Mouse (Mus musculus) hindbrain, embryonic 16.5 days (tissue): ENCODE measurements around the gene Clasp2. TPM values are rescaled to one million over a fixed set of nuclear protein-coding genes. Genes with fewer than 3 reads are reported as not detected.
A peak's percentile ranks its signal among the peaks of the same experiment; 100 is the strongest.

Experiments used
- ATAC-seq: fragments of 200-750 bp; cut with Nextera tagmentation; 2 replicates; pipeline ENCODE4 v1.8.0; 2017; ENCODE audit warnings: moderate TSS enrichment, moderate library complexity
- H3K27ac ChIP-seq: fragments of 300-500 bp; sonication (generic); 2 replicates; pipeline ENCODE4 v1.5.1; 2014; ENCODE audit warnings: low read depth, mild to moderate bottlenecking, control low read depth, low read length, moderate library complexity
- H3K27me3 ChIP-seq: fragments of 300-500 bp; sonication (generic); replicated peaks from 2 replicates; pipeline ENCODE4 v1.6.1; 2014; ENCODE audit warnings: low read length; ENCODE audit not compliant: control insufficient read depth, insufficient read depth
- H3K36me3 ChIP-seq: fragments of 300-500 bp; sonication (generic); 2 replicates; pipeline ENCODE4 v1.6.1; 2014; ENCODE audit warnings: mild to moderate bottlenecking, low read length, moderate library complexity, mixed read lengths; ENCODE audit not compliant: control insufficient read depth, insufficient read depth
- H3K4me1 ChIP-seq: fragments of 300-500 bp; sonication (generic); 2 replicates; pipeline ENCODE4 v1.6.1; 2014; ENCODE audit warnings: low read depth, low read length; ENCODE audit not compliant: control insufficient read depth, insufficient read depth
- H3K4me2 ChIP-seq: fragments of 300-500 bp; sonication (generic); 2 replicates; pipeline ENCODE4 v1.6.1; 2014; ENCODE audit warnings: mild to moderate bottlenecking, low read length, control low read depth, moderate library complexity
- H3K4me3 ChIP-seq: fragments of 300-500 bp; sonication (generic); 2 replicates; pipeline ENCODE4 v1.5.1; 2014; ENCODE audit warnings: mild to moderate bottlenecking, low read length, control low read depth, moderate library complexity
- H3K9ac ChIP-seq: fragments of 300-500 bp; sonication (generic); 2 replicates; pipeline ENCODE4 v1.6.1; 2014; ENCODE audit warnings: low read depth, mild to moderate bottlenecking, control low read depth, low read length, moderate library complexity
- H3K9me3 ChIP-seq: fragments of 300-500 bp; sonication (generic); 2 replicates; pipeline ENCODE4 v1.6.1; 2014; ENCODE audit warnings: mild to moderate bottlenecking, low read length, moderate library complexity; ENCODE audit not compliant: control insufficient read depth
- WGBS: fragments of 180-500 bp; shearing (Covaris S2); extraction: QIAGEN DNeasy Blood & Tissue Kit; methylation state at CpG from one replicate; pipeline ENCODE4 v1.1.7; 2014; 5-methylcytosine and 5-hydroxymethylcytosine counted together
- polyA plus RNA-seq: library from polyadenylated mRNA; unstranded; fragments of >200 nt; fragmentation: Nextera tagmentation; extraction: Ambion mirVana; gene quantifications from 2 replicates; pipeline ENCODE4 v1.2.1, GENCODE M21; 2015

Gene Clasp2
- polyA plus RNA-seq, 1 experiment from 2014 or later, result 115 TPM

GRCm38 (mm10) chr9:113742361-113742794, 1.1 kb downstream of the Clasp2 start:
- Histone ChIP-seq H3K36me3 (no peaks in the 10 kb centered on the region), H3K27ac (no peak overlapping the region), H3K4me2 (peak overlapping the region; percentile 83), H3K4me1 (peaks cover 12% of the 10 kb centered on the region), H3K4me3 (peak overlapping the region; percentile 97), H3K27me3 (no peaks in the 10 kb centered on the region), H3K9me3 (no peaks in the 10 kb centered on the region), H3K9ac (peak overlapping the region; percentile 67)
- WGBS, result 3% methylated on average over 17 of the region's 17 CpGs
- no peak for ATAC-seq

GRCm38 (mm10) chr9:113743291-113743690, 2.0 kb downstream of the Clasp2 start:
- Histone ChIP-seq H3K27ac (no peak overlapping the region), H3K9ac (no peak overlapping the region), H3K4me2 (no peak overlapping the region), H3K4me3 (no peak overlapping the region), H3K36me3 (no peaks in the 10 kb centered on the region), H3K27me3 (no peaks in the 10 kb centered on the region), H3K4me1 (peaks cover 12% of the 10 kb centered on the region), H3K9me3 (no peaks in the 10 kb centered on the region)
- WGBS, result 40% methylated on average over 3 of the region's 3 CpGs
- no peak for ATAC-seq

GRCm38 (mm10) chr9:113749356-113749755, 8.1 kb downstream of the Clasp2 start:
- Histone ChIP-seq H3K4me2 (no peak overlapping the region), H3K27ac (no peak overlapping the region), H3K9me3 (no peaks in the 10 kb centered on the region), H3K4me3 (no peak overlapping the region), H3K9ac (no peak overlapping the region), H3K27me3 (no peaks in the 10 kb centered on the region), H3K36me3 (no peaks in the 10 kb centered on the region), H3K4me1 (no peaks in the 10 kb centered on the region)
- ATAC-seq, result no peak
- 80% methylated on average over 7 of the region's 7 CpGs for WGBS

- Histone ChIP-seq H3K4me3 (no peak overlapping the region), H3K4me1 (no peaks in the 10 kb centered on the region), H3K27me3 (no peaks in the 10 kb centered on the region), H3K9me3 (0 out of 2 replicates have a peak, but pooled peaks cover 3% of the 10 kb centered on the region), H3K36me3 (no peaks in the 10 kb centered on the region), H3K27ac (no peak overlapping the region), H3K9ac (no peak overlapping the region), H3K4me2 (no peak overlapping the region)
- WGBS, result 84% methylated on average over 15 of the region's 15 CpGs
- no peak for ATAC-seq
Observed at GRCm38 (mm10) chr9:113755888-113756719, 14.8 kb downstream of the Clasp2 start.

GRCm38 (mm10) chr9:113758472-113758871, 17.2 kb downstream of the Clasp2 start:
- Histone ChIP-seq H3K27me3 (no peaks in the 10 kb centered on the region), H3K4me3 (no peak overlapping the region), H3K27ac (no peak overlapping the region), H3K4me2 (no peak overlapping the region), H3K9ac (no peak overlapping the region), H3K36me3 (no peaks in the 10 kb centered on the region), H3K4me1 (no peaks in the 10 kb centered on the region), H3K9me3 (0 out of 2 replicates have a peak, but pooled peaks cover 3% of the 10 kb centered on the region)
- WGBS, result 94% methylated on average over 10 of the region's 10 CpGs
- ATAC-seq, result no peak

GRCm38 (mm10) chr9:113759684-113760083, 18.4 kb downstream of the Clasp2 start:
- Histone ChIP-seq H3K27ac (no peak overlapping the region), H3K9ac (no peak overlapping the region), H3K9me3 (0 out of 2 replicates have a peak, but pooled peaks cover 3% of the 10 kb centered on the region), H3K36me3 (no peaks in the 10 kb centered on the region), H3K27me3 (no peaks in the 10 kb centered on the region), H3K4me3 (no peak overlapping the region), H3K4me1 (no peaks in the 10 kb centered on the region), H3K4me2 (no peak overlapping the region)
- no peak for ATAC-seq
- WGBS, result 91% methylated on average over 1 of the region's 1 CpGs

GRCm38 (mm10) chr9:113762389-113762788, 21.1 kb downstream of the Clasp2 start:
- no peak overlapping the region for H3K9ac ChIP-seq
- H3K9me3 ChIP-seq, result 0 out of 2 replicates have a peak, but pooled peaks cover 3% of the 10 kb centered on the region
- no peaks in the 10 kb centered on the region for H3K4me1 ChIP-seq
- WGBS, result 93% methylated on average over 6 of the region's 6 CpGs
- no peak overlapping the region for H3K4me2 ChIP-seq
- no peak for ATAC-seq
- H3K36me3 ChIP-seq, result no peaks in the 10 kb centered on the region
- H3K4me3 ChIP-seq, result no peak overlapping the region
- no peaks in the 10 kb centered on the region for H3K27me3 ChIP-seq
- H3K27ac ChIP-seq, result no peak overlapping the region

GRCm38 (mm10) chr9:113763123-113763522, 21.9 kb downstream of the Clasp2 start:
- no peak for ATAC-seq
- WGBS, result 87% methylated on average over 4 of the region's 4 CpGs
- no peak overlapping the region for H3K4me2 ChIP-seq
- no peaks in the 10 kb centered on the region for H3K27me3 ChIP-seq
- H3K4me3 ChIP-seq, result no peak overlapping the region
- H3K9ac ChIP-seq, result no peak overlapping the region
- H3K9me3 ChIP-seq, result 0 out of 2 replicates have a peak, but pooled peaks cover 3% of the 10 kb centered on the region
- H3K27ac ChIP-seq, result no peak overlapping the region
- H3K36me3 ChIP-seq, result no peaks in the 10 kb centered on the region
- no peaks in the 10 kb centered on the region for H3K4me1 ChIP-seq

GRCm38 (mm10) chr9:113770640-113771039, 29.4 kb downstream of the Clasp2 start:
- Histone ChIP-seq H3K4me3 (no peak overlapping the region), H3K27me3 (no peaks in the 10 kb centered on the region), H3K9ac (no peak overlapping the region), H3K4me2 (no peak overlapping the region), H3K9me3 (no peaks in the 10 kb centered on the region), H3K27ac (no peak overlapping the region), H3K4me1 (no peaks in the 10 kb centered on the region), H3K36me3 (no peaks in the 10 kb centered on the region)
- no peak for ATAC-seq
- WGBS, result 93% methylated on average over 4 of the region's 4 CpGs
